Mouse (Mus musculus) small intestine, adult 2 months (tissue): Measurements from ENCODE around the gene Elmo2.

ENCODE experiments used
- CTCF ChIP-seq: fragments of 200-500 bp; IDR thresholded peaks from 2 replicates; pipeline ENCODE4 v1.5.1; 2012; ENCODE audit warnings: low read depth, mild to moderate bottlenecking, control low read depth, inconsistent platforms, low read length, moderate library complexity, mixed read lengths; ENCODE audit not compliant: insufficient replicate concordance, insufficient read length; ENCODE audit errors: extremely low read depth
- POLR2A ChIP-seq: fragments of 200-500 bp; IDR thresholded peaks from 2 replicates; pipeline ENCODE4 v1.6.1; 2012; ENCODE audit warnings: low read depth, mild to moderate bottlenecking, control low read depth, inconsistent platforms, low read length, moderate library complexity

DNA sequence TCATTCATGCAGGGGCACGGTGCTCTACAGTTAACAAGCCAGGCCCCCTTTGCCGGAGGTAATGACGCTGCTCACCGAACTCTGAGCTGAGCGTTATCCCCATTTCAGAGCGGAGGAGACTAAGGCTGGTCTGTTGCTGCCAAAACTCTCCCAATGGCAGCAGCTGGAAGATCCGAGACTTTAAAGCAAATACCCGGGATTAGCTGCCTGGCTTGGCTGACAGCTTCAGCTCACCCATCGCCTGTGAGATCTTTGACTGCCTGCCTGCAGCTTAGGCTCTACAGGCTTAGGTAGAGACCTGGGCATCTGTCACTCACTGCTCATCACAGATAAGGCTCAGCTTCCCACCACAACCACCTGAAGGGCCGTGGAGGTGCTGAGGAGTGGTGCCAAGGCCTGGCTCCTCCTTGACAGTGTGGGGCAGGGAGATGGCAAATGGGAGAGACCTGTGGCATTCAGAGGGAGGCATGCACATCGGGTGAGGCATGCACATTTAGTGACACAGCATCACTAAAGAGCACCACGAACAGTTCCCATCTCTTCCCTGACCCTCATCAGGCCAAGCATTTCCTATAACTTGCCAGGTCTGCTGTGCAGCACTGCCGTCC lies 15.4 kb downstream of the Elmo2 start:
- TF ChIP-seq CTCF (no peak), POLR2A (no peak)
